Mouse (Mus musculus) stomach, embryonic 14.5 days (tissue): ENCODE results near the gene Tex35. TPM values are rescaled to one million over a fixed set of nuclear protein-coding genes. Genes with fewer than 3 reads are reported as not detected.

Source experiments
- ATAC-seq: fragments of 200-750 bp; cut with Nextera tagmentation; 2 replicates; pipeline ENCODE4 v1.8.0; 2017; ENCODE audit warnings: low read depth, moderate TSS enrichment; ENCODE audit not compliant: insufficient number of reproducible peaks, insufficient read depth, low FRiP score
- H3K27ac ChIP-seq: fragments of 300-500 bp; sonication (generic); 2 replicates; pipeline ENCODE4 v1.5.1; 2014; ENCODE audit warnings: mild to moderate bottlenecking, low read length, moderate library complexity, mixed read lengths
- H3K27me3 ChIP-seq: fragments of 300-500 bp; sonication (generic); 2 replicates; pipeline ENCODE4 v1.6.1; 2014; ENCODE audit warnings: low read length, control low read depth, mixed read lengths; ENCODE audit not compliant: control insufficient read depth, insufficient read depth
- H3K36me3 ChIP-seq: fragments of 300-500 bp; sonication (generic); 2 replicates; pipeline ENCODE4 v1.6.1; 2014; ENCODE audit warnings: mild to moderate bottlenecking, control low read depth, low read length, moderate library complexity, mixed read lengths; ENCODE audit not compliant: control insufficient read depth, insufficient read depth
- H3K4me1 ChIP-seq: fragments of 300-500 bp; sonication (generic); 2 replicates; pipeline ENCODE4 v1.6.1; 2014; ENCODE audit warnings: low read length, control low read depth, mixed read lengths; ENCODE audit not compliant: control insufficient read depth, insufficient read depth
- H3K4me2 ChIP-seq: fragments of 300-500 bp; sonication (generic); replicated peaks from 2 replicates; pipeline ENCODE4 v1.6.1; 2014; ENCODE audit warnings: low read depth, low read length, control low read depth
- H3K4me3 ChIP-seq: fragments of 300-500 bp; sonication (generic); 2 replicates; pipeline ENCODE4 v1.5.1; 2014; ENCODE audit warnings: low read depth, low read length, control low read depth
- H3K9ac ChIP-seq: fragments of 300-500 bp; sonication (generic); replicated peaks from 2 replicates; pipeline ENCODE4 v1.6.1; 2014; ENCODE audit warnings: low read depth, mild to moderate bottlenecking, control low read depth, low read length, moderate library complexity, mixed read lengths
- H3K9me3 ChIP-seq: fragments of 300-500 bp; sonication (generic); 2 replicates; pipeline ENCODE4 v1.6.1; 2016; ENCODE audit warnings: low read depth, low read length, control low read depth; ENCODE audit not compliant: control insufficient read depth
- WGBS: fragments of 180-500 bp; shearing (Covaris S2); extraction: QIAGEN DNeasy Blood & Tissue Kit; methylation state at CpG from one replicate; pipeline ENCODE4 v1.1.7; 2014; 5-methylcytosine and 5-hydroxymethylcytosine counted together
- polyA plus RNA-seq: library from polyadenylated mRNA; unstranded; fragments of >200 nt; fragmentation: Nextera tagmentation; extraction: Ambion mirVana; gene quantifications from 2 replicates; pipeline ENCODE4 v1.2.1, GENCODE M21; 2014

Gene Tex35
- polyA plus RNA-seq, 1 experiment from 2014 or later: not detected

DNA sequence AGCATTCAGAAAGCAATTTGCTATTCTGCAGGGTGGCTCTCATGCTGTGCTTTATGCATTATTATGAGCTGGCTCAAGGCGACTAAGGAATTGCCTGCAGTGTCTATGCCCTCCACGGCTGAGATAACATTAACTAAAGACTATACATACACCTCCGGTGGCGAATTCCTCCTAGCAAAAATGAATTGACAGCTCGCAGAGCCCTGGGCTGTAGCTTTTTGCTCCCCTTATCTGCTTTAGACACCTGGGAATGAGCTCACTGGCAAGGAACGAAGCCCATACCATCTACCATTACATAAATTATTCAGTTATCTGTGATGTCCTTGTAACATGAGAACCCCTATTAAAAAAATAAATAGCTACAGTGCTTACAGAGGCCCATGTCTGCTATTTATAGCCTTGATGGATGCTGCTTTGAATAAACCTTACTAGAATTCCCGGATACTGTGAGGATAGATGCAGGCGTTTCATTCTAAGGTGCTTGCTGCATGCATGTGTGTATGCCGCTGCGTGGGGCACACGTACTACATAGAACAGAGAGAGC lies 53.1 kb downstream of the Tex35 start:
- H3K4me3 ChIP-seq: no peak overlapping the region
- H3K27ac ChIP-seq: no peak overlapping the region
- no peaks in the 10 kb centered on the region for H3K4me1 ChIP-seq
- no peaks in the 10 kb centered on the region for H3K27me3 ChIP-seq
- H3K9me3 ChIP-seq: no peaks in the 10 kb centered on the region
- H3K36me3 ChIP-seq: no peaks in the 10 kb centered on the region
- no peak; the same call in 1 of the 2 replicates for ATAC-seq
- H3K9ac ChIP-seq: no peak overlapping the region
- H3K4me2 ChIP-seq: no peak overlapping the region
- WGBS: 34% methylated on average over 11 of the region's 11 CpGs

DNA sequence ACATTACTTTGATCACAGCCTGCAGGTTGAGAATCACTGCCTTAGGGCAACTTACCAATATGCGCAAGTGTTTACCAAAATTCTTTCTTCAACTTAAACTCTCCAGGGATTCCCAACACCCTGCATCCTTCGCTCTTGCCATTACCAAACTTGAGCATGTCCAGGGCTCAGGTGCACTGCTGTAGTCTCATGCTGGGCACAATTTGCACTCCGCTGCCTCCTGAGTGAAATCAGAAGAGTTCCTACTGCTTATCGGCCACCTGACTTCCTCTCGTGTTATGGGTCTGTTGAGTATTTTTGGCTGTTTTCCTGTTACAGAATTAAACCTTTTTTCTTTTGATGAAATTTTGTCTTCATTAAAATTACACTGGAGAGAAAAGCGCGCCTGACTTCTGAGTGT lies 53.8 kb downstream of the Tex35 start:
- H3K36me3 ChIP-seq: no peaks in the 10 kb centered on the region
- WGBS: 77% methylated on average over 7 of the region's 7 CpGs
- H3K9ac ChIP-seq: no peak overlapping the region
- no peak overlapping the region for H3K27ac ChIP-seq
- no peak overlapping the region for H3K4me3 ChIP-seq
- no peaks in the 10 kb centered on the region for H3K9me3 ChIP-seq
- no peaks in the 10 kb centered on the region for H3K27me3 ChIP-seq
- no peaks in the 10 kb centered on the region for H3K4me1 ChIP-seq
- no peak for ATAC-seq
- no peak overlapping the region for H3K4me2 ChIP-seq

DNA sequence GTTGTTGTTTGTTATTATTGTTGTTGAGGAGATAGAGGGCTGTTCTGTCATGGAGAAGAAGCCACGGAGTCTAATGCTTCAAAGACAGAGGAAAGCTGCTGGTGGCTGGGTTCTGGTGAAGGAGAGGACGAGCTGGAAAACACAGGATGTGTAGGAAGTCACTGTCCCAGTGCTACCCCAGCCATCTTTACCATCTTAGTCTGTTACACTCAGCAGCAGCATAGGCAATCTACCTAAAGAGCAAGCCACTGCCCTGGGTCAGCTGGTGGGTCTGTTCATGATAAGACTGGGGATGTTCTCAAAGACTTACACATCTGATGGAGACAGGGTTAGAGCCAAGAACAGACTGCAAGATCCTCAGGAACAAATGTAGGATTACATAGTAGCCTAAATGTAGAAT lies 58.6 kb downstream of the Tex35 start:
- Histone ChIP-seq H3K9me3 (no peaks in the 10 kb centered on the region), H3K4me1 (peaks cover 10% of the 10 kb centered on the region; the same call in 1 of the 2 replicates), H3K36me3 (no peaks in the 10 kb centered on the region), H3K4me3 (no peak overlapping the region), H3K4me2 (no peak overlapping the region), H3K27ac (no peak overlapping the region), H3K27me3 (no peaks in the 10 kb centered on the region), H3K9ac (no peak overlapping the region)
- WGBS: 78% methylated on average over 2 of the region's 2 CpGs
- no peak for ATAC-seq

Other genes with a start within 250 kb of the Tex35 start
- gene Ralgps2, start 169.1 kb downstream of the Tex35 start, polyA plus RNA-seq: 55.1 and 61.0 TPM in 2 replicates